Mouse (Mus musculus) stomach, embryonic 14.5 days (tissue): ENCODE measurements around the gene Ube2d1. TPM values are rescaled to one million over a fixed set of nuclear protein-coding genes. Genes with fewer than 3 reads are reported as not detected.

Experiments used
- ATAC-seq: fragments of 200-750 bp; cut with Nextera tagmentation; 2 replicates; pipeline ENCODE4 v1.8.0; 2017; ENCODE audit warnings: low read depth, moderate TSS enrichment; ENCODE audit not compliant: insufficient number of reproducible peaks, insufficient read depth, low FRiP score
- H3K27ac ChIP-seq: fragments of 300-500 bp; sonication (generic); 2 replicates; pipeline ENCODE4 v1.5.1; 2014; ENCODE audit warnings: mild to moderate bottlenecking, low read length, moderate library complexity, mixed read lengths
- H3K27me3 ChIP-seq: fragments of 300-500 bp; sonication (generic); 2 replicates; pipeline ENCODE4 v1.6.1; 2014; ENCODE audit warnings: low read length, control low read depth, mixed read lengths; ENCODE audit not compliant: control insufficient read depth, insufficient read depth
- H3K36me3 ChIP-seq: fragments of 300-500 bp; sonication (generic); 2 replicates; pipeline ENCODE4 v1.6.1; 2014; ENCODE audit warnings: mild to moderate bottlenecking, control low read depth, low read length, moderate library complexity, mixed read lengths; ENCODE audit not compliant: control insufficient read depth, insufficient read depth
- H3K4me1 ChIP-seq: fragments of 300-500 bp; sonication (generic); 2 replicates; pipeline ENCODE4 v1.6.1; 2014; ENCODE audit warnings: low read length, control low read depth, mixed read lengths; ENCODE audit not compliant: control insufficient read depth, insufficient read depth
- H3K4me2 ChIP-seq: fragments of 300-500 bp; sonication (generic); replicated peaks from 2 replicates; pipeline ENCODE4 v1.6.1; 2014; ENCODE audit warnings: low read depth, low read length, control low read depth
- H3K4me3 ChIP-seq: fragments of 300-500 bp; sonication (generic); 2 replicates; pipeline ENCODE4 v1.5.1; 2014; ENCODE audit warnings: low read depth, low read length, control low read depth
- H3K9ac ChIP-seq: fragments of 300-500 bp; sonication (generic); replicated peaks from 2 replicates; pipeline ENCODE4 v1.6.1; 2014; ENCODE audit warnings: low read depth, mild to moderate bottlenecking, control low read depth, low read length, moderate library complexity, mixed read lengths
- H3K9me3 ChIP-seq: fragments of 300-500 bp; sonication (generic); 2 replicates; pipeline ENCODE4 v1.6.1; 2016; ENCODE audit warnings: low read depth, low read length, control low read depth; ENCODE audit not compliant: control insufficient read depth
- WGBS: fragments of 180-500 bp; shearing (Covaris S2); extraction: QIAGEN DNeasy Blood & Tissue Kit; methylation state at CpG from one replicate; pipeline ENCODE4 v1.1.7; 2014; 5-methylcytosine and 5-hydroxymethylcytosine counted together
- polyA plus RNA-seq: library from polyadenylated mRNA; unstranded; fragments of >200 nt; fragmentation: Nextera tagmentation; extraction: Ambion mirVana; gene quantifications from 2 replicates; pipeline ENCODE4 v1.2.1, GENCODE M21; 2014

The Ube2d1 gene
- polyA plus RNA-seq, 1 experiment from 2014 or later: 76.0 TPM

DNA sequence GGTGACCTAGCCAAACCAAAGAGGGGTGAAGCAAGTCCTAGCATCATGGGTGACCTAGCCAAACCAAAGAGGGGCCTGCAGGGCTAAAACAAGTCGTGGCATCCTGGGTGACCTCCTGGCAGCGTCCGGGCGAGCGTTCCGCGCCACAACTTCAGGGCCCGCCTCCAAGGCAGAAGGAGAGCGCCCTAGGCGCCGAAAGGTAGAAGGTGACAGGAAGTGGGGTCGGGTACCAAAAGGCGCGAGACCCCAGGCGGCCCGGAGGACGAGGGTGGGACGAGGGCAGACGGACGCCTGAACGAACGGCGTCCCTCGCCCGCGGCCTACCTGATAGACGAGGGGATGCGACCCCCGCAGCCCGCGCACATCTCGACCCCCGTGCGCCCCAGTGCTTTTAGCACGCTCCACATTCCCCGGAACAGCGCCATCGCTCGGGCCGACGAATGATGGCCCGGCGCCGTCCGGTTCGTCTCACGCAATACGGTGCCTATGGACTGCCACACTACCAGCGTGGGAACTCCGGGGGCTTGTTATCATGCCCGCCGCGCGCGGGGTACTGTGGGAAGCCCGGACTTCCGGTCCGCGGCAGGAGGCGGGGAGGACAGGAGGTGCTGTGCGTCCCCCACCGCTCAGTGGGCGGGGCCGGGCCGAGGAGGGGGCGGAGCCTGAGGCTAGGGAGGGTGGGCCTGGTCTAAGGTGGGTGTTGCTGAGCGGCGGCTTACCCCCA, 47.4 kb downstream of the Ube2d1 start:
- Histone ChIP-seq H3K4me1 (peaks cover 4% of the 10 kb centered on the region; the same call in 1 of the 2 replicates), H3K27me3 (no peaks in the 10 kb centered on the region), H3K9ac (peak overlapping the region; percentile 89), H3K4me3 (peak overlapping the region; percentile 90), H3K9me3 (no peaks in the 10 kb centered on the region), H3K36me3 (peaks cover 23% of the 10 kb centered on the region; the same call in 1 of the 2 replicates), H3K27ac (peak overlapping the region; percentile 69), H3K4me2 (peak overlapping the region; percentile 68)
- WGBS: under 1% methylated on average over 58 of the region's 68 CpGs
- peak; percentile 98 for ATAC-seq

DNA sequence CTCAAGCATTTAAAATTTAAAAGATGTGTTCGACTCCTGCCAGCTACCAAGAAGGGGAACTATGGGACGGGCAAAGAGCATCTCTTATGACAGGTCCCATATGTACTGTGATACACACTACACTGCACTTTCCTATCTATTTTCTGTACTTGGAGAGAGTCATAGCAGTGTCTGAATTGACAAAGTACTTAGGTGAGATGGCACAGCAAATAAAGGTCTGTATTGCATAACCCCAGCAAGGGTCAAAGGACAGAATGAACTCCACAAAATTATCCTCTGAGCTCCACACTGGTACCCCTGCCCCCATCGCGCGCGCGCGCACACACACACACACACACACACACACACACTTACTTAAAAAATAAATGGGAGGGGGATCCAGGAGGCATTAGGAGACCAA, 51.0 kb downstream of the Ube2d1 start:
- WGBS: 95% methylated on average over 8 of the region's 8 CpGs
- Histone ChIP-seq H3K4me3 (no peak overlapping the region), H3K27ac (no peak overlapping the region), H3K9me3 (no peaks in the 10 kb centered on the region), H3K27me3 (no peaks in the 10 kb centered on the region), H3K4me1 (peaks cover 4% of the 10 kb centered on the region; the same call in 1 of the 2 replicates), H3K36me3 (peaks cover 45% of the 10 kb centered on the region), H3K9ac (no peak overlapping the region), H3K4me2 (no peak overlapping the region)
- no peak for ATAC-seq

DNA sequence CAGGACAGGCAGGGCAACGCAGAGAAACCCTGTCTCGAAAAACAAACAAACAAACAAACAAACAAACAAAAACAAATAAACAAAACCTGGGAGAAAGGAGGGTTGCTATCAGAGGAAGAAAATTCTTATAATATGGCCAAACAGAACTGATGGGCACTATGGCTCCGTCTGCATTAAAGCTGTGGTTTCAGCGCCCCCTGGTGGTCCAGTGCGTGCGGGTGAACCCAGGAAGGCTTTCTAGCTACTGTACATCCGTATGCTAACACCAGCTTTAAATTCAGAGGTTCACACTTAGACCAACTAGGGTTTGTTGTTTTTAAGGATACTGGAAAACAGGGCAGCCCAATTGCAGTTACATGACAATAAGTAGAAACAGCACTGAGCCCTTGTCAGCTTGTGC, 59.2 kb downstream of the Ube2d1 start:
- Histone ChIP-seq H3K9me3 (no peaks in the 10 kb centered on the region), H3K4me2 (no peak overlapping the region), H3K9ac (no peak overlapping the region), H3K4me3 (no peak overlapping the region), H3K36me3 (peaks cover 44% of the 10 kb centered on the region), H3K27ac (no peak overlapping the region), H3K4me1 (no peaks in the 10 kb centered on the region), H3K27me3 (no peaks in the 10 kb centered on the region)
- no peak; the same call in 1 of the 2 replicates for ATAC-seq
- WGBS: 38% methylated on average over 7 of the region's 7 CpGs

DNA sequence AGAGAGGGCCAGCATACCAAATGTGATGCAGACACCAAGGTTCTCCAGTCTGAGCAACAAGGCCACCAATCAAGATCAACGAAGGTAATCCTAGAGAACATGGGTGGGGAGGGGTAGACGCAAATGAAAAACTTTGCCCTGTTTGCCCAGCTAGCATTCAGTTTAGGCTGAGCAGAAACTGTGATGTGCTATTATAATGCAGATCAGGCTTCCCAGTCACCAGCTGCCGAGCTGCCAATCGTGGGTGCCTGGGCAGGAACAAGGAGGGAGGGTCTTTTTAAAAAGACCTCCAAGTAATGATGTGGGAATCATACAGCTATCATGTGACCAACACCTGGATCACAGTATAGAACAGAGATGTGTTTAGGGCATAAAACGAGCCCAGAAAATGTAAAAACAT, 62.0 kb downstream of the Ube2d1 start:
- Histone ChIP-seq H3K9me3 (no peaks in the 10 kb centered on the region), H3K27me3 (no peaks in the 10 kb centered on the region), H3K4me3 (no peak overlapping the region), H3K27ac (no peak overlapping the region), H3K36me3 (peaks cover 21% of the 10 kb centered on the region), H3K4me2 (no peak overlapping the region), H3K4me1 (no peaks in the 10 kb centered on the region), H3K9ac (no peak overlapping the region)
- 89% methylated on average over 5 of the region's 5 CpGs for WGBS
- no peak for ATAC-seq

DNA sequence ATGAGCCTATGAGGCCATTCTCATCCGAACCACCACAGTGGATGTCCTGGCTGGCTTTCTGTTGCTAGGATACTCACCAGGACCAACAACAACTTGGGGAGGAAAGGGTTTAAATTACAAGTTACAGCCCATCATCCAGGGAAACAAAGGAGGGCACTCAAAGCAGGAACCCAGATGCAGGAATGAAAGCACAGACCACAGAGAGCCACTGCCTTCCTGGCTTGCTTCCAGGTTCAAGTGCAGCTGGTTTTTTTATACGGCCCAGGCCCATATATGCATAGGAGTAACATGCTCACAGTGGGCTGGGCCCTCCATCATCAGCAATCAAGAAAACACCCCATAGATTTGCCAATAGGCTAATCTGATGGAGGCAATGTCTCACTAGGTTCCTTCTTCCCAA, 62.4 kb downstream of the Ube2d1 start:
- H3K4me2 ChIP-seq: no peak overlapping the region
- no peaks in the 10 kb centered on the region for H3K27me3 ChIP-seq
- ATAC-seq: no peak
- H3K36me3 ChIP-seq: peaks cover 19% of the 10 kb centered on the region
- H3K9ac ChIP-seq: no peak overlapping the region
- no peak overlapping the region for H3K27ac ChIP-seq
- no peak overlapping the region for H3K4me3 ChIP-seq
- no peaks in the 10 kb centered on the region for H3K9me3 ChIP-seq
- 87% methylated on average over 2 of the region's 2 CpGs for WGBS
- H3K4me1 ChIP-seq: no peaks in the 10 kb centered on the region

DNA sequence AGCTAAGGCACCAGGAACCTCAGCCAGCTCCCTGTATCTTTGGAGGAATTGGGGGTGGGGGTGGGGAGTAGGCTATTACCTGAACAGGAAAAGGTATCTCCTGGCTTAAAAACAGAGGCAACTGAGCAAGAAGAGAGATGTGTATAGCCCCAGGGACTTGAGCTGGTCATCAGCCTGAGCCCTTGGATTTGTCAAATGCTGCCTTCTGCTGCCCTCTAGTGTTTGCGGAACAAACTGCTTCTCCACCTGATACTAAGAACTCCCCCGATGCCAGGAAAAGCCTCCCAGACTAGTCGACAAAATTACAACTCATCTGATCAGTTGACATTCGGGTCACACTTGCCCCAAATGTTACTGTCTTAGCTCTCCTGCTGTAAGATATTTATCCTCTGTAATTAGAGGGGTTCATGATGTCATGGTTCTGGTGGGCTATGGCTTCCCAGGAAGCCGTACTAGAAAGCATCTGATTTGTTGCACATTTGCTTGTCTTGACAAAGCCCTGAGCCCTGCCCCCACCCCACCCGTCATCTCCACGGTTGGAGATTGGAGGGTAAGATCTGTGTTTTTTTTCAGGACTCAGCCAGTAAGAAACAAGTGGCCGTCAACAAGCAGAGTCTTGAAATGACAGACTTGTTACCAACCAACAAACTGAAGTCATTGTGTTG, 66.7 kb downstream of the Ube2d1 start:
- H3K9me3 ChIP-seq: no peaks in the 10 kb centered on the region
- H3K4me3 ChIP-seq: no peak overlapping the region
- no peaks in the 10 kb centered on the region for H3K27me3 ChIP-seq
- H3K4me2 ChIP-seq: no peak overlapping the region
- no peak overlapping the region for H3K9ac ChIP-seq
- ATAC-seq: peak; percentile 66; the same call in 1 of the 2 replicates
- no peaks in the 10 kb centered on the region for H3K4me1 ChIP-seq
- no peaks in the 10 kb centered on the region; the same call in 1 of the 2 replicates for H3K36me3 ChIP-seq
- WGBS: 16% methylated on average over 8 of the region's 8 CpGs
- H3K27ac ChIP-seq: no peak overlapping the region

DNA sequence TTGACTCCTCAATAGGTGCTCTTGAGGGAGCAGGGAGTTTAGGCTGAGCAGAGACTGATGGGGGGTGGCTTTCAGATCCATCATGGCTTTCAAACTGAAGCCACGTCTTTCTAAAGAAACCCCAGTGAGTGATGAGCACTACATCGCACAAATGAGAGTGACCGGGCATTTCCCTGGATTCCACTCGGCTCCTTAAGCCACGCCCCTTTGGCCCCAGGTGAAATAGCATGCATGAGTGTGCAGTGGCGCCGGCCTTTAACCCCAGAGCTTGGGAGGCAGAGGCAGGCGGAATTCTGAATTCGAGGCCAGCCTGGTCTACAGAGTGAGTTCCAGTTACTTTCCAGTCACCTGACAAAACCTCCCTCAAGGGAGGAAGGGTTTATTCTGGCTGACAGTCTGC, 69.1 kb downstream of the Ube2d1 start:
- Histone ChIP-seq H3K4me2 (no peak overlapping the region), H3K4me1 (no peaks in the 10 kb centered on the region), H3K9ac (no peak overlapping the region), H3K27me3 (no peaks in the 10 kb centered on the region), H3K4me3 (no peak overlapping the region), H3K27ac (no peak overlapping the region), H3K9me3 (no peaks in the 10 kb centered on the region), H3K36me3 (no peaks in the 10 kb centered on the region)
- WGBS: 79% methylated on average over 9 of the region's 9 CpGs
- ATAC-seq: no peak
